Mouse (Mus musculus): ENCODE measurements around the gene Astn1. TPM values are rescaled to one million over a fixed set of nuclear protein-coding genes. Genes with fewer than 3 reads are reported as not detected.

Gene Astn1
- polyA plus RNA-seq, 1 experiment from 2014 or later, result 53.6 TPM

DNA sequence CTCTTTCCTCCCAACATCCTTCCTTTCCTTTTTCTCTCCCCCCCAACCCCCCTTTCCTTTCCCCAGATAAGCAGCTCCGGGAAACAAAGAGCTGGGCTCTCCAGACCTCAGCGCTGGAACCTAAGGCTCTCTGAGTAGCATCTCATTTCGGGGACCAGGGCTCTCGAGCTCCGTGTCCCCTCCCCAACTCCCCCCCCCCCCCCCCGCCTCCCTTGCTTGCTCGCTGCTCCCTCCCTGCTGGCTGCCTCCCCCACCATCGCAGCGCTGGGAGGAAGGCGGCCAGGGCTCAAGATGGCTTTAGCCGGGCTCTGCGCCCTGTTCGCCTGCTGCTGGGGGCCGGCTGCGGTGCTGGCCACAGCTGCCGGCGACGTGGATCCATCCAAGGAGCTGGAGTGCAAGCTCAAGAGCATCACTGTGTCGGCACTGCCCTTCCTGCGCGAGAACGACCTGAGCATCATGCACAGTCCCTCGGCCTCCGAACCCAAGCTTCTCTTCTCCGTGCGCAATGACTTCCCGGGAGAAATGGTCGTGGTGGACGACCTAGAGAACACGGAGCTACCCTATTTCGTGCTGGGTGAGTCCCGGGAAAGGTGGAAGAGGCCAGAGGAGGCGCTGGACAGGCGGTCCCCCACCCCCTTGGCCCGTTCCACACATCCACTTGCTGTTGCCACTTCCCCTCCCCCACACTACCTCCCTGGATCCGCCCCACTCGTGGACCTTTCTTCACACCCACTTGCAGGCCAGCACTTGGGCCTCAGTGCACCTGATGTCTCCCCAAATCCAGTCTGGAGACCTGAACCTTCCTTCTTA, 424 bp downstream of the Astn1 start:
- Histone ChIP-seq H3K9ac (peak overlapping the region; percentile 99), H3K36me3 (replicated peaks; ENCODE audit: control insufficient read depth, insufficient read depth) (no peaks in the 10 kb centered on the region), H3K4me3 (replicated peaks; ENCODE audit: low read length) (peak overlapping the region; percentile 79), H3K27ac (peak overlapping the region; percentile 99), H3K9me3 (ENCODE audit: control insufficient read depth, low read length) (no peaks in the 10 kb centered on the region), H3K4me1 (replicated peaks; ENCODE audit: control insufficient read depth, insufficient read depth, low read length) (peaks cover 34% of the 10 kb centered on the region), H3K27me3 (ENCODE audit: control insufficient read depth, insufficient read depth, low read length) (0 out of 2 replicates have a peak, but pooled peaks cover 3% of the 10 kb centered on the region), H3K4me2 (replicated peaks) (peak overlapping the region; percentile 95)
- DNase-seq (ENCODE audit: low spot score) (peak; percentile 70), ATAC-seq (ENCODE audit: low FRiP score) (peak; percentile 85)
- under 1% methylated on average over 32 of the region's 37 CpGs for WGBS

DNA sequence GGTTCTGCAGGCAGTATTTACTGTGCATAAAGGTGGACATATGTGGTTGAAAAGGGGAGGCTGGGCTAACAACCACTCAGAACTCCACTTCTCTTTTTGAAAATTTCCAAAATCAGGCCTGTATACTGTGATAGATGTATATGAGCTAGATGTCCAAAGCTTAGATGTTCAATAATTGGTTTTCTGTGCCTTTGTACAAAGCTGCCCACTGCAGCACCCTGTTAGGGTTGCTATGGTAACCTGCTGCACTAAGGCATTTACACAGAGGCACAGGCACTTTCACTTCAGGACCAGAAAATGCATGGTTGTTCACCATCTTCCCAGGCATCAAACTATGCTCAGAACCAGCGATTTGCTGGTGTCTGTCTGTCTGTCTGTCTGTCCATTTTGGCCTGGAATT, 2.4 kb downstream of the Astn1 start:
- Histone ChIP-seq H3K9me3 (ENCODE audit: control insufficient read depth, low read length) (no peaks in the 10 kb centered on the region), H3K27me3 (ENCODE audit: control insufficient read depth, insufficient read depth, low read length) (no peaks in the 10 kb centered on the region), H3K4me1 (replicated peaks; ENCODE audit: control insufficient read depth, insufficient read depth, low read length) (peaks cover 34% of the 10 kb centered on the region), H3K4me2 (replicated peaks) (peak overlapping the region; percentile 95), H3K4me3 (replicated peaks; ENCODE audit: low read length) (peak overlapping the region; percentile 79), H3K36me3 (replicated peaks; ENCODE audit: control insufficient read depth, insufficient read depth) (no peaks in the 10 kb centered on the region; the same call in 1 of the 2 replicates), H3K9ac (peak overlapping the region; percentile 99), H3K27ac (peak overlapping the region; percentile 76)
- DNase-seq (ENCODE audit: low spot score), result peak; percentile 55
- 25% methylated on average over 1 of the region's 1 CpGs for WGBS
- peak; percentile 51; the same call in 1 of the 2 replicates for ATAC-seq (ENCODE audit: low FRiP score)

DNA sequence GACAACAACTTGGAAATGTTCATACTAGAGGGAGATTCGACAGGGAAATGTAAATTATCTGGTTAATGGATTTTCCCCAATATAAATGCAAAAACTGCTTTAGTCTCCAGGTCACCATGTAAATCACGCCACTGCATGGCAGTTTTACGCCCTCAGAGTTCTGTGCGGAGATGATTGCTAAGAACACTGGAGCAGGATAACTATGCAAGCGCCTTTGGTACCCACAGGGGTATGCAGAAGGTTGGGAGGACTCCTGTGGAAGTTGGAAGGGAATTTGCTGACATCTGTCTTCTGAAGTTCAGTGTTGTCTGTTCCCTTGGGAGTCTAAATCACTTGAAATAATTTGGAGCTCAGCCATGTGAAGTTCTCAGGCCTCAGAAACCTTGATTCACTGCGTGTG, 20.2 kb downstream of the Astn1 start:
- no peak for DNase-seq (ENCODE audit: low spot score)
- Histone ChIP-seq H3K36me3 (replicated peaks; ENCODE audit: control insufficient read depth, insufficient read depth) (peaks cover 22% of the 10 kb centered on the region; the same call in 1 of the 2 replicates), H3K4me3 (replicated peaks; ENCODE audit: low read length) (no peak overlapping the region), H3K27me3 (ENCODE audit: control insufficient read depth, insufficient read depth, low read length) (no peaks in the 10 kb centered on the region), H3K4me2 (replicated peaks) (no peak overlapping the region), H3K9me3 (ENCODE audit: control insufficient read depth, low read length) (no peaks in the 10 kb centered on the region), H3K27ac (no peak overlapping the region), H3K4me1 (replicated peaks; ENCODE audit: control insufficient read depth, insufficient read depth, low read length) (no peaks in the 10 kb centered on the region), H3K9ac (no peak overlapping the region)
- ATAC-seq (ENCODE audit: low FRiP score), result no peak
- WGBS, result 76% methylated on average over 6 of the region's 6 CpGs

DNA sequence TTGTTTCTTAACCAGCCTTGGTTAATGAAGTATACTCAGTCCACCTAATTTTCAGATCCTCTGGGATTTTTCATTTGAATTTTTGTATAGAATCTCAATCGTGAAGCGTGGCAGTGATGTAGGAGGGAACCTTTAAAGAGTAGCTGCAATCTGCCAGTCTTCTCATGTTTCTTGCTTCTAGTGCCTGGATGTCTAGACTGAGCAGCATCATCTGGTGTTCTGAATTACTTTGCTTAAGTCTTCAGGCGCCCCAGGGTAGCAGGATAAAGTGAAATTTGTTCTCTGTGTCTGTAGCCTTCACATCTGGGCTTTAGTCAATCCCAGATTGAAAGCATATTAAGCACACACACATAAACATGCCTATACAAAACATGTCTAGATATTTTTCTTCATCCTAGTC, 21.1 kb downstream of the Astn1 start:
- H3K27me3 ChIP-seq (ENCODE audit: control insufficient read depth, insufficient read depth, low read length), result no peaks in the 10 kb centered on the region
- no peak overlapping the region for H3K27ac ChIP-seq
- no peak overlapping the region for H3K4me2 ChIP-seq (replicated peaks)
- no peak overlapping the region for H3K9ac ChIP-seq
- DNase-seq (ENCODE audit: low spot score) (no peak), ATAC-seq (ENCODE audit: low FRiP score) (no peak)
- H3K36me3 ChIP-seq (replicated peaks; ENCODE audit: control insufficient read depth, insufficient read depth), result peaks cover 18% of the 10 kb centered on the region; the same call in 1 of the 2 replicates
- no peaks in the 10 kb centered on the region for H3K4me1 ChIP-seq (replicated peaks; ENCODE audit: control insufficient read depth, insufficient read depth, low read length)
- 79% methylated on average over 3 of the region's 3 CpGs for WGBS
- no peaks in the 10 kb centered on the region for H3K9me3 ChIP-seq (ENCODE audit: control insufficient read depth, low read length)
- no peak overlapping the region for H3K4me3 ChIP-seq (replicated peaks; ENCODE audit: low read length)

DNA sequence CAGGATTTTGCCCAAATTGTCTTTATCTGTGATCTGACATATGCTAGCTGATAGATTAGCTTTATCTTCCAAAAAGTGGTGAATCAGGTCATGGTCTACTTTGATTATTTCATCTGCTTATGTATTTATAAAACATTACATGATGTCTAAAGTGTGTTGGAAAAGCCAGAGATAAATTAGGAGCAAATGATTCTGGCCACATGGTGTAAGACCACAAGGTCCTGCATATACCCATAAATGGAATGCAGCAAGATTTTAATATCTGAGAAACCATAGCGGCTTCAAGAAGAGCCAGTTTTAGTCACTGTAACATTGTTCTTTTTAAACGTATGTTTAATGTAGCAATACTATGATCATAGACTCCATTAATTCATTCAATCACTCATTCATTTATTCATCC, 23.2 kb downstream of the Astn1 start:
- DNase-seq (ENCODE audit: low spot score), result no peak
- Histone ChIP-seq H3K4me2 (replicated peaks) (no peak overlapping the region), H3K27me3 (ENCODE audit: control insufficient read depth, insufficient read depth, low read length) (no peaks in the 10 kb centered on the region), H3K9me3 (ENCODE audit: control insufficient read depth, low read length) (no peaks in the 10 kb centered on the region), H3K4me1 (replicated peaks; ENCODE audit: control insufficient read depth, insufficient read depth, low read length) (no peaks in the 10 kb centered on the region), H3K27ac (no peak overlapping the region), H3K9ac (no peak overlapping the region), H3K36me3 (replicated peaks; ENCODE audit: control insufficient read depth, insufficient read depth) (peaks cover 10% of the 10 kb centered on the region; the same call in 1 of the 2 replicates), H3K4me3 (replicated peaks; ENCODE audit: low read length) (no peak overlapping the region)
- 100% methylated on average over 2 of the region's 2 CpGs for WGBS
- ATAC-seq (ENCODE audit: low FRiP score), result no peak

DNA sequence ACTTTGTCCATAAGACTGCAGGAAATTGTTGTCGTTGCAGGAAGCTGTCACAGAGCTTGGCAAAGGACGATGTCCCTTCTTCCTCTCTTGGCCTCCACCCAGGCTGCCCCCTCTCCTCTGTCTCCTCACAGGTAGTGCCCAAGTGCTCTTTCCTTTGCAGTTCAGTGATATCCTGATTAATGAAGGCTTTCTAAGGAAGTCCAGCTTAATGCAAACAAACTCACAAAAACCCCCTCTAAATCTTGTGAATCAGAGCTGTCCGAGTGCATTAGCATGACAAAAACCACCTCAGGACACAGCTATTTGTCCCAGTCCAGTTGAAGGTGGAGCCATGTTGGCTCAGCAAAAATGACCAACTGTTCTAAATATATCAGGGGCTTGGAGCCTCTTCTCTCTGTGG, 24.7 kb downstream of the Astn1 start:
- 0 out of 2 replicates have a peak, but pooled peaks cover 5% of the 10 kb centered on the region for H3K4me1 ChIP-seq (replicated peaks; ENCODE audit: control insufficient read depth, insufficient read depth, low read length)
- H3K9me3 ChIP-seq (ENCODE audit: control insufficient read depth, low read length), result no peaks in the 10 kb centered on the region
- H3K4me3 ChIP-seq (replicated peaks; ENCODE audit: low read length), result no peak overlapping the region
- H3K4me2 ChIP-seq (replicated peaks), result no peak overlapping the region
- ATAC-seq (ENCODE audit: low FRiP score) (peak; percentile 55; the same call in 1 of the 2 replicates), DNase-seq (ENCODE audit: low spot score) (no peak)
- WGBS, result 17% methylated on average over 3 of the region's 3 CpGs
- no peaks in the 10 kb centered on the region for H3K27me3 ChIP-seq (ENCODE audit: control insufficient read depth, insufficient read depth, low read length)
- H3K9ac ChIP-seq, result no peak overlapping the region
- H3K27ac ChIP-seq, result no peak overlapping the region
- peaks cover 9% of the 10 kb centered on the region; the same call in 1 of the 2 replicates for H3K36me3 ChIP-seq (replicated peaks; ENCODE audit: control insufficient read depth, insufficient read depth)

DNA sequence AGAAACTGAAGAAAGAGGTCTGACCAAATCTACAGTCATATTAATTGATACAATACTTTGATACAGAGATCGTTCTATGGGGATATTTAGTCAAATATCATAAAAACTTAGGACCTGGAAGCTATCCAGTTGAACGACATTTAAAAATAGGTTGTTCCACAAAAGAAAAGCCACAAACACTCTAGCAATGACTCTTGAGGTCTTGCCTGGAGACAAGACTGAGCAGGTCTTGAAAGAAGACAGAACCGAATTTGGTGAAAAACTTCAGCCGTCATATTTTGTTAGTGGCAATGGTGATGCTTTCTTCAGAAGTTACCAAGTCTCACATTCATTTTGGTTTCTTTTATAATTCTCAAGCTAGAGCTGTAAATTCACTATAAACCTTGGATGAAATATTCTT, 26.9 kb downstream of the Astn1 start:
- ATAC-seq (ENCODE audit: low FRiP score), result no peak
- H3K4me2 ChIP-seq (replicated peaks), result no peak overlapping the region
- no peak overlapping the region for H3K4me3 ChIP-seq (replicated peaks; ENCODE audit: low read length)
- peaks cover 9% of the 10 kb centered on the region; the same call in 1 of the 2 replicates for H3K36me3 ChIP-seq (replicated peaks; ENCODE audit: control insufficient read depth, insufficient read depth)
- H3K4me1 ChIP-seq (replicated peaks; ENCODE audit: control insufficient read depth, insufficient read depth, low read length), result 0 out of 2 replicates have a peak, but pooled peaks cover 5% of the 10 kb centered on the region
- no peak for DNase-seq (ENCODE audit: low spot score)
- no peak overlapping the region for H3K27ac ChIP-seq
- 99% methylated on average over 4 of the region's 4 CpGs for WGBS
- H3K9me3 ChIP-seq (ENCODE audit: control insufficient read depth, low read length), result no peaks in the 10 kb centered on the region
- no peaks in the 10 kb centered on the region for H3K27me3 ChIP-seq (ENCODE audit: control insufficient read depth, insufficient read depth, low read length)
- no peak overlapping the region for H3K9ac ChIP-seq

DNA sequence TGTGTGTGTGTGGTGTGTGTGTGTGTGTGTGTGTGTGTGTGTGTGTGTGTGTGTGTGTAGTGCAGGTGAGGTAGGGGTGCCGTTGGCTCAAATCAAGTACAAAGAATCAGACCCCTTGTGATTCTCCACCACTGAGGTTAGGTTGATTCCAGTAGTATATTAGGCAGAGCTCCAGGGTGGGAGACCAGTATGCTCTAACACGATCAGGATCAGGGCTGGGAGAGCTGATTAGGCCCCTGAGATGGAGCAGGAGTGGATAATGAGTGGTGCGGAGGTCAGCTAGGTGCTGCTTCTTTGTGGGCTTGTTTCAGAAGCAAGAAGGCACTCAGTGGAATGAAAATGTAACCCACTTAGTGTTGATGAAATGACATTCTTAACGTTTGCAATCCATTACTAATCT, 28.6 kb downstream of the Astn1 start:
- H3K27ac ChIP-seq, result peak overlapping the region; percentile 43; the same call in 1 of the 2 replicates
- H3K9me3 ChIP-seq (ENCODE audit: control insufficient read depth, low read length), result no peaks in the 10 kb centered on the region
- no peak overlapping the region for H3K9ac ChIP-seq
- DNase-seq (ENCODE audit: low spot score) (no peak), ATAC-seq (ENCODE audit: low FRiP score) (no peak)
- H3K27me3 ChIP-seq (ENCODE audit: control insufficient read depth, insufficient read depth, low read length), result no peaks in the 10 kb centered on the region
- no peak overlapping the region for H3K4me2 ChIP-seq (replicated peaks)
- H3K4me1 ChIP-seq (replicated peaks; ENCODE audit: control insufficient read depth, insufficient read depth, low read length), result 0 out of 2 replicates have a peak, but pooled peaks cover 5% of the 10 kb centered on the region
- H3K4me3 ChIP-seq (replicated peaks; ENCODE audit: low read length), result no peak overlapping the region
- H3K36me3 ChIP-seq (replicated peaks; ENCODE audit: control insufficient read depth, insufficient read depth), result peaks cover 4% of the 10 kb centered on the region; the same call in 1 of the 2 replicates
- WGBS, result 68% methylated on average over 4 of the region's 4 CpGs

DNA sequence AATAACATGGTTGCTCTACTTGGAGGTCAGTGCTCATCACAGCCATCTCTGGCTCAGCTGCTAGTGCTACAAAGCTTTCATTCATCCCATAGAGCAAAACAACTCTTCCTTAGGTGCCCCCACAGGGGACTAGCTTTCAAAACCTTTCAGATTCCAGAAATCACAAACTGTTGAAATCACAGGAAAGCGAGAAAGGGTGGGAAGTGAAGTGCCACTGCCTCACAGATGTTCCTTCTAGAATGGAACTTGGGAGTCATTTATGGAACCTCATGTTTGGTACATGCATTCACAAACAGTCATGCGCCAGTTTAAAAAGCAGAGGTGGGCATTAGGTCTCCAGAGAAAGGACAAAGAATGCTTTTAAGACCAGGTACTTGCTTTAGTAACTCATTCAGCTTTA, 35.0 kb downstream of the Astn1 start:
- WGBS, result 93% methylated on average over 2 of the region's 2 CpGs
- no peaks in the 10 kb centered on the region for H3K9me3 ChIP-seq (ENCODE audit: control insufficient read depth, low read length)
- H3K4me1 ChIP-seq (replicated peaks; ENCODE audit: control insufficient read depth, insufficient read depth, low read length), result no peaks in the 10 kb centered on the region
- no peak overlapping the region for H3K9ac ChIP-seq
- no peaks in the 10 kb centered on the region for H3K27me3 ChIP-seq (ENCODE audit: control insufficient read depth, insufficient read depth, low read length)
- H3K4me3 ChIP-seq (replicated peaks; ENCODE audit: low read length), result no peak overlapping the region
- H3K36me3 ChIP-seq (replicated peaks; ENCODE audit: control insufficient read depth, insufficient read depth), result no peaks in the 10 kb centered on the region
- no peak overlapping the region for H3K4me2 ChIP-seq (replicated peaks)
- no peak overlapping the region for H3K27ac ChIP-seq
- no peak for ATAC-seq (ENCODE audit: low FRiP score)
- DNase-seq (ENCODE audit: low spot score), result no peak
